26 mouse cellular contexts compared by ENCODE assay signal in the genomic region with DNA sequence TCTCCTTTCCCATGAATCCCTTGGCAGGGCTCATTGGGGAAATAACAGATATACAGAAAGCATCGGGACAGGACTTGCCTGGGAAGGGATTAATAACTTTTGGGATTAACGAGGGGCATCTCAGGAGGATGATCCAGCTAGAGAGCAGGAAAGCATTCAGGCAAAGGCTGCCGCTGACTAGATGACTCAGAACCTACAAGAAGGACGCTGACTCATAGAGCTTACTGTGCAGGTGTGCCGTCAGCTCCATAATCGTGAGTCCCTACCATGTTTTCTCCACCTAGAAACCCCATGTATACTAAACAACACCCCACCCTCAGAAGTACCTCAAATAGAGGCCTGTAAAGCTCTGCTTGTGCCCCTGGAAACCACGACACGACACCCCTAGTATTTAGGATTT. TPM values are rescaled to one million over a fixed set of nuclear protein-coding genes. Genes with fewer than 3 reads are reported as not detected.
DNase-seq lines count a peak whose midpoint lies in the region; ATAC-seq and TF ChIP-seq lines count a peak whose summit lies in the region.
"Had no signal": no experiment of that assay in that cellular context is flagged by ENCODE, and none has a peak within 500 bp of the region (broad histone marks: within the 10 kb centered on the region; RNA-seq: fewer than 3 reads in every experiment).

No protein-coding gene starts in this region.

- no peak overlapping the region for H3K4me2 ChIP-seq in forebrain, postnatal 0 days (ENCODE audit: low read depth)
- no peak overlapping the region for H3K4me2 ChIP-seq in forebrain, embryonic 14.5 days (ENCODE audit: low read length)
- H3K4me2 ChIP-seq: embryonic facial prominence, embryonic 12.5 days; embryonic facial prominence, embryonic 15.5 days; heart, embryonic 11.5 days; hindbrain, embryonic 12.5 days; hindbrain, embryonic 15.5 days had no signal

- ATAC-seq in forebrain, postnatal 0 days, result peak; percentile 40; the same call in 1 of the 2 replicates
- no peak for ATAC-seq in forebrain, embryonic 14.5 days
- ATAC-seq: Patski had no signal

- H3K4me3 ChIP-seq in forebrain, postnatal 0 days (ENCODE audit: low read depth, low read length), result no peak overlapping the region
- no peak overlapping the region for H3K4me3 ChIP-seq in forebrain, embryonic 14.5 days (ENCODE audit: low read depth, low read length)
- H3K4me3 ChIP-seq: embryonic facial prominence, embryonic 12.5 days; embryonic facial prominence, embryonic 15.5 days; gastrocnemius, adult 2 months; hindbrain, embryonic 12.5 days; hindbrain, embryonic 15.5 days had no signal

- H3K36me3 ChIP-seq in forebrain, postnatal 0 days (ENCODE audit: insufficient read depth), result no peaks in the 10 kb centered on the region
- H3K36me3 ChIP-seq in forebrain, embryonic 14.5 days (ENCODE audit: control insufficient read depth, insufficient read depth, low read length), result no peaks in the 10 kb centered on the region
- H3K36me3 ChIP-seq: embryonic facial prominence, embryonic 12.5 days; embryonic facial prominence, embryonic 15.5 days; G1E; hindbrain, embryonic 12.5 days; hindbrain, embryonic 15.5 days had no signal

- H3K27ac ChIP-seq in forebrain, postnatal 0 days (ENCODE audit: low read depth, low read length), result no peak overlapping the region
- no peak overlapping the region for H3K27ac ChIP-seq in forebrain, embryonic 14.5 days (ENCODE audit: low read depth, low read length)
- H3K27ac ChIP-seq: embryonic facial prominence, embryonic 12.5 days; embryonic facial prominence, embryonic 15.5 days; gastrocnemius, adult 2 months; hindbrain, embryonic 12.5 days; hindbrain, embryonic 15.5 days had no signal

- H3K9me3 ChIP-seq in forebrain, postnatal 0 days (ENCODE audit: low read length), result no peaks in the 10 kb centered on the region
- no peaks in the 10 kb centered on the region for H3K9me3 ChIP-seq in forebrain, embryonic 14.5 days (replicated peaks; ENCODE audit: control insufficient read depth, low read length)
- H3K9me3 ChIP-seq: embryonic facial prominence, embryonic 12.5 days; embryonic facial prominence, embryonic 15.5 days; hindbrain, embryonic 12.5 days; hindbrain, embryonic 15.5 days had no signal

- WGBS in forebrain, postnatal 0 days, result 48% methylated on average over 8 of the region's 8 CpGs
- 62% methylated on average over 8 of the region's 8 CpGs for WGBS in forebrain, embryonic 14.5 days

- H3K27me3 ChIP-seq in forebrain, postnatal 0 days (ENCODE audit: insufficient read depth, low read length), result no peaks in the 10 kb centered on the region
- no peaks in the 10 kb centered on the region for H3K27me3 ChIP-seq in forebrain, embryonic 14.5 days (replicated peaks; ENCODE audit: control insufficient read depth, insufficient read depth, low read length)
- H3K27me3 ChIP-seq: embryonic facial prominence, embryonic 12.5 days; embryonic facial prominence, embryonic 15.5 days; hindbrain, embryonic 12.5 days; hindbrain, embryonic 15.5 days; Patski had no signal

- DNase-seq in forebrain, postnatal 0 days, result peak; percentile 20
- DNase-seq in forebrain, embryonic 14.5 days (ENCODE audit: low spot score), result no peak
- DNase-seq in left cerebral cortex, postnatal 25 days (ENCODE audit: low spot score in 2 of 2), result peak; percentile 4 to 47
- DNase-seq in left cerebral cortex, adult 18-20 months (ENCODE audit: low spot score in 2 of 2), result no peak
- peak; percentile 27 to 30 for DNase-seq in right cerebral cortex, adult 2 months (ENCODE audit: low spot score in 2 of 2)
- no peak for DNase-seq in right cerebral cortex, postnatal 14 days
- peak; percentile 31 for DNase-seq in telencephalon, adult 2 months (ENCODE audit: low read depth, low spot score)
- DNase-seq: adrenal gland, postnatal 10 days; adrenal gland, postnatal 36 days; B cell, adult 2 months; cerebellum, adult 11 months; cerebellum, adult 2 months; cerebellum, adult 9-11 months; cerebellum, postnatal 25 days; gastrocnemius, adult 2 months; gastrocnemius, postnatal 14 days; heart, adult 11 months had no signal

- no peak overlapping the region for H3K9ac ChIP-seq in forebrain, postnatal 0 days
- H3K9ac ChIP-seq in forebrain, embryonic 14.5 days (ENCODE audit: low read length), result no peak overlapping the region
- H3K9ac ChIP-seq: embryonic facial prominence, embryonic 12.5 days; embryonic facial prominence, embryonic 15.5 days; hindbrain, embryonic 12.5 days; hindbrain, embryonic 15.5 days had no signal

- H3K4me1 ChIP-seq in forebrain, postnatal 0 days (ENCODE audit: insufficient read depth), result no peaks in the 10 kb centered on the region
- no peaks in the 10 kb centered on the region for H3K4me1 ChIP-seq in forebrain, embryonic 14.5 days (ENCODE audit: control insufficient read depth, insufficient read depth, low read length)
- H3K4me1 ChIP-seq: embryonic facial prominence, embryonic 12.5 days; embryonic facial prominence, embryonic 15.5 days; hindbrain, embryonic 12.5 days; hindbrain, embryonic 15.5 days had no signal

- intact Hi-C loops in left cerebral cortex, postnatal 25 days (cut with DNase I), result no loop called here

- no peak for TF ChIP-seq CTCF in forebrain, postnatal 0 days (IDR thresholded peaks at IDR 0.05; ENCODE audit: low read depth)

RNA-seq across cellular contexts. Expression of a gene that starts 50.9 kb away (rescaled TPM):
- total RNA-seq in forebrain, postnatal 0 days (2014; rRNA removed), result 49.4 and 69.5 TPM in 2 replicates
- polyA plus RNA-seq in forebrain, postnatal 0 days (2015; fragmentation: Nextera tagmentation; extraction: Ambion mirVana), result 26.0 and 50.6 TPM in 2 replicates
- 48.9 and 70.1 TPM in 2 replicates for polyA plus RNA-seq in forebrain, embryonic 14.5 days (2014; fragmentation: Nextera tagmentation; extraction: Ambion mirVana)
- 100 to 1,000 TPM; 134 to 162 TPM for total RNA-seq in left cerebral cortex, postnatal 25 days (2021)
- 100 to 1,000 TPM; 126 to 135 TPM for total RNA-seq in left cerebral cortex, adult 18-20 months (2021)
- total RNA-seq: common myeloid progenitor, adult 5-6 weeks; hematopoietic stem cell, adult 5-6 weeks had no signal

Comparison
In these comparisons a context has a peak if more than half of its experiments do, and no peak if none do; other contexts are left out.
1. DNase-seq: peak in forebrain, postnatal 0 days (single experiment), left cerebral cortex, postnatal 25 days (2 of 2), right cerebral cortex, adult 2 months (2 of 2) and telencephalon, adult 2 months (single experiment); none in forebrain, embryonic 14.5 days (single experiment), left cerebral cortex, adult 18-20 months (0 of 2) and right cerebral cortex, postnatal 14 days (single experiment).